Mouse (Mus musculus): Measurements from ENCODE around the gene Fam104a.

- TF ChIP-seq CTCF (IDR thresholded peaks at IDR 0.05; ENCODE audit: control insufficient read depth, insufficient read depth, insufficient read length) (no peak), MYOD1 (IDR thresholded peaks at IDR 0.05; ENCODE audit: control insufficient read depth, insufficient read length, low read depth) (no peak), MYOG (IDR thresholded peaks at IDR 0.05; ENCODE audit: control insufficient read depth, extremely low read depth, insufficient read length) (no peak), FOSL1 (IDR thresholded peaks at IDR 0.05; ENCODE audit: insufficient read depth, low read length, poor library complexity, severe bottlenecking) (no peak)
These were observed 10.3 kb downstream of the Fam104a start for GRCm38 (mm10) chr11:113673614-113674013.
